Mouse (Mus musculus): ENCODE measurements around the gene Tfec.

The Tfec gene

DNA sequence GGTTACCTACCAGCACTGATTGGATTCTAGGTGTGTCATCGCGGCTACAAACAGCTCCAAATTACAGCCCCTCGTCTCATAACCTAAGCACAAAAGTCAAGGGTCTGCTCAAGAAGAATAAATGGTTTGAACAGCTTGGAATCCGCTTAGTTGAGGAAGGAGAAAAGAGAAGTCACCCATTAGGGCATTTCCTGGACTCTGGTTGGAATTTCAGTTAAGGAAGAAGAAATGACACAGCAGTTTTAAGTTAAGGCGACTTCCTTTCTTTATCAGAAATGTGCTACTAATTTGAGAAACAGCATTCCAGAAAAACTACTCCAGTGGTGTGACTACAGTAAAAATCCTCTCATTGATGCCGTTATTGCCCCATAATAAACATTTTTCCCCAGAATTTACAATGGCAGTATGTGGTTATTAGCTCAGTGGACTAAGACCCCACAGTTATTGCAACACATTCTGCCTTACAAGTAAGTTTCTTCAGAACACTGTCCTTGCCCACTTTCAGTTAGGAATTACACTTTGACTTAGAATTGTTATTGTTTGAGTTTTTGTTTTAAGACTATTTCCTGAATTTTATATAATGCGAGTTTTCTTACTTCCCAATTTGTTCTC is at the start of gene Tfec:
Tfec (minus strand) TSS at position 191 of the 612 bp plus-strand sequence.
- no peak for DNase-seq (ENCODE audit: low read depth, low spot score)

DNA sequence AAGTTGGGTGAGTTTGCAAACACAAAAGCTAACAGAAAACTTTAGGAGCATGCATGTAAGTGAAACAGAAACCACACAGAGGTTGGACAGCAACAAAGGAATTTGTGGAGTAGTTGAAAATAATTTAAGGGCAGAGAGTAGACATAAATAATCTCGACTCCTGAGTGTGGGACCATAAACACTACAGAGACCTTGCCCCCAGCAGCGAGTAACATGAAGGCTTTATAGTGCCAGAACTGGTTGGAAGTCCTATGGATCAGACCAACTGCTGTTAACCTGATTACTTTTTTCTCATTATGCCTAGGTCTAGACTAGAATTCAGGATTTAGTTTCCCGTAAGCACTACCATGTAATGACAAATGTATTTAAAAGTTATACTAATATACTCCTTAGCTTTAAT is 49.6 kb upstream of the Tfec start:
- DNase-seq (ENCODE audit: low read depth, low spot score), result no peak

DNA sequence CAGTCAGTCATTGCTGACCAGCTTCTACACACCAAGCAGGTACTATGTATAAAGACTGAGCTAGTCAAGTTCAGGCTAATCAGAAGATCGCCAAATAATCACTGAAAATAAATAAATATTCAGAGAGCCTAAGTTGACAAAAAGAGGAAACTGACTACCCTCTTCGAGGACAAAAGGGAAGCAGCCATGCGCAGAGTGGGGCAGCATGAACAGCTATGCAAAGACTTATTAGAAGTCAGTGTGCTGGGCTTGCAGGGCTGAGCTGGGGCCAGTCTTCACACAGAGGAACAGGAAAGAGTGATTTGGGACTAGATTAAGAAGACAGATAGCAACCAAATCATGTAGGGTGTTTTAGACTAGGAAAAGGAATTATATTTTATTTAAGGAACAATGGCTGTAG is 45.3 kb upstream of the Tfec start:
- no peak for DNase-seq (ENCODE audit: low read depth, low spot score)

DNA sequence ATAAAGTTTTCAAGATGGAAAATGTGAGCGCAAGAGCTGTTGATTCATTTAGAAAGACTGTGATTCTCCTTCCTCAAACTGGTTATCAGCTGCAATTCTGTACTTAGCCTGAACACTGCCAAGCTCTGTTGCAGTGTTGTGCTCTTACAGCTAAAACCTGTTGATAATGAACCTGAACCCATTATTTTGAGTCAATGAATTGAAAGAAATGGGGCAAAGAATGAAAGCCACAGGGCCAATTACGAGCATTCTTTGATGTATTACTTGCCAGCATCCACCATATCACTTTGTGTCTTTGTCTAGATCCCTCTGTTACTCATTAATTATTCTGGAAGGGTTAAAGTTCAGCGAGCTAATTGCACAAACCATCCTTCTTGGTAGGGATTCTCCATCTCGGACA is 44.2 kb upstream of the Tfec start:
- no peak for DNase-seq (ENCODE audit: low read depth, low spot score)

DNA sequence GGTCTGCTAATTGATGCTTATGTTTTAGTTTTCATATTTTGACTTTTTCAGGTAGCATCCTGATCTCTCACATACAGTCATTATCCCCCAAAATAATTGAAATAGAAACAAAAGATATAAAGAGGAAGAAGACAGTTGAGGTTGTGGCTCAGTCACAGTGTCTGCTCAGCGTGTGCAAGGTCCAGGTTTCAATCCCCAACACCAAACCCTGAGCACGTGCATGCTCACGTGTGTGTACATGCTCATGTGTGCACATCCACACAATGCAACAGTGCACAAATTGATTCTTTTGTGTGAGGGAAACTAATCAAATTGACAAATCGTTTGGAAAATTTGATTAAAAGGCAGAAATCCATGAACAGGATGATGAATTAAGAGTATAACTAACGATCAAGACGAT is 32.8 kb upstream of the Tfec start:
- no peak for DNase-seq (ENCODE audit: low read depth, low spot score)

DNA sequence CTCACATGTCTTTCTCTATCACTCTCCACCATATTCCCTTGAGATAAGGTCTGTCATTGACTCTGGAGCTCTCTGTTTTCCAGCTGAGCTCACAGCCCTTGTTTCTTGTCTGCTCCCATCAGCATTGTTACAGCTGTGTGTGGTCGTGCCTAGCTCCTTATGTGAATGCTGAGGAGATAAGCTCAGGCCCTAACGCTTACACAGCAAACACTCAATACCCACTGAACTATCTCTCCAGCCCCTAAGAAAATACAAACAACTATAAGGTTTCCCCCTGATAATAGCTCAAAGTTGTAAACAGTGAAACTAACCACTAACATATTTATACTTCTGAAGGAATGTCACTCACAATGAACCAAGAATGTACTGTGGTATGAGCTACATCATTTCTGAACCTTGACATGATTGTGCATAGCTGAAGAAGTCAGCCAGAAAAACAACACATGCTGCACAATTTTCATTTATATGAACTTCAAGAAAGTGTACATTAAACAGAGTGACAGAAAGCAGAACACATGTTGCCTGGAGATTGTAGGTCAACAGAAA is 21.9 kb upstream of the Tfec start:
- no peak for DNase-seq (ENCODE audit: low read depth, low spot score)

DNA sequence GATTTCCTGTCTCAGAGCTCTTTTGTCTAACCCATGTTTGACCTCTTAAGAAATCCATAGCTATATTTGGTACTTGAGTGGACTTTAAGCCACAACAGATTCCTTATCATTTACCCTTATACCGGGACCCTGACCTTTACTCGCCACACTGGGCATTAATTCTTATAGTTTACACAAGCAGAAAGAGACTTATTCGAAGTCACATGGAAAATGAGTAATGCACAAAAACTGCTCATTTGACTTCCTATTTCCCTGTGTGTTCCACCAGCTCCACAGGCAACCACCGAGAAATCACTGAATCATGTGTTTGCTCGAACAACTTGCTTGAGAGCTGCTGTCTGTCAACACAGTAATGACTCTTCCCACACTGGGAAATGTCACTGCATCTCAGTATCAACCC is 6.4 kb downstream of the Tfec start:
- DNase-seq (ENCODE audit: low read depth, low spot score), result no peak

DNA sequence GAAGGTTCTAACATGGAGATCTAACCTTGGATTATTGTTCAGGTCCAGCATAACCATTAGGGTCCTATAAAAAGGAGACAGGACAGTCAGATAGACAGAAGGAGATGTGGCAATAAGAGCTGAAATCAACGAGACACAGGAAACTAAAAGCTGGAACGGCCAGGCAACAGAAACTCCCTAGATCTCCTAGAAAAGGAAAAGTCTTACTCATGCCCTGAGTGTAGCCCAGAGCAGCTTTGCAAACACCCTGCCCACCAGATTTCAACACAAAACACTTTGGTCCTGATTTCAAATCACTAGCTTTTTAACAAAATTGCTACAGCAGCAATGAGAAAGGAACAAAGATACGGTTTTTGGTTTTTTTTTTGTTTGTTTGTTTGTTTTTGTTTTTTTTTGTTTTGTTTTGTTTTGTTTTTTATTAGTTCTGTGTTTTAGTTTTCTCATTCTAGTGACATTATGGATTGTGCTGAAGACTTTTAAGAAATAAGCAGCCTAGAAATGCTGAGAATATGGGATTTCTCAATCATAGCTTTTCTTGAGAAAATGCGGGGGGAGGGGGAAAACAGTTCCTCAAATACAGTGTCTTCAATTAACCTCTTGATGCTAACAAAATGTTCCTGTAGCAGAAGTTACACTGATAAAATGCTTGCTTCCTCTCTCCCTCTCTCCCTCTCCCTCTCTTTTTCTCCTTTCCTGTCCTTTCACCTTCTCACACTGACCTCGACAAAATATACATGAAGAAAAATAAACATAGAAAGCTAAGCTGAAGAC is 14.5 kb downstream of the Tfec start:
- no peak for DNase-seq (ENCODE audit: low read depth, low spot score)

DNA sequence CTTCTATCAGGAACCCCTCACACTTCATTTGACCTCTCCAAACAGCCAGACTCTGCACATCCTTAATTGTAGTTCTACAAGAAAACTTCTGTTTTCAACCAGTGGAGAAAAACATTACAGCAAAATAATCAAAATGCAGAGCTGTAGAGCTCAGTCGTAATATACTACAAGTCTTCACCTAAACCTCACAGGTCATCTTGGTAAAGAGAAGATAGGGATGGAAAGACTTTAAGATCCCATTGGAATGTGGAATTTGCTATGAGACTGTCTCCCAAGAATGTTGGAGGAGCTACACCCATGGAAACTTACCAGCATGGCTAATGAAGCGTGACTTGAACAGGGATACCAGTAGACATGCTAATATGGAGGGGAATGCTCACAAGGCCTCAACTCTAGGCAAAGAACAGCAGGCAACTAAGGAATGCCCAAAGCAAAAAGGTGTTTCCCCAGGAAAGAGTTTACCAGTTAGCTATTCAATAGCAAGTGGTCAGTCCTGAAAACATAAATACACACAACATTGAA is 24.2 kb downstream of the Tfec start:
- no peak for DNase-seq (ENCODE audit: low read depth, low spot score)

DNA sequence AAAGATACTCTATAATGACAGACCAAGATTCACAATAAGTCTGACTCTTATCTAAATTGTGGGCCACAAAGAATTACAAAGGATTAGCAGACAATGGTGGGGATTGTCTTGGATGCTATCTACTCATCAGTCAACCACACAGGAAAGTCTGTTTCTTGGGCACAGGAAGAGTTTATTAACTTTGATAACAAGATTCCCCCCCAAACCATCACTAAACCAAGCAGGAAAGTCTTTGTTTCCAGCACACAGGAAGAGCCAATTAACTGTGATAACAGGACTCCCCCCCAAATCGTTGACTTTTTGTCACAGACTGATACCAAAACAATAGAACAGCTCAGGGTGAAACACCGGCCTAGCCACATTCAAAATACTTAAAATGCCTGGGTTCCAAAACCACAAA is 28.2 kb downstream of the Tfec start:
- DNase-seq (ENCODE audit: low read depth, low spot score), result no peak

DNA sequence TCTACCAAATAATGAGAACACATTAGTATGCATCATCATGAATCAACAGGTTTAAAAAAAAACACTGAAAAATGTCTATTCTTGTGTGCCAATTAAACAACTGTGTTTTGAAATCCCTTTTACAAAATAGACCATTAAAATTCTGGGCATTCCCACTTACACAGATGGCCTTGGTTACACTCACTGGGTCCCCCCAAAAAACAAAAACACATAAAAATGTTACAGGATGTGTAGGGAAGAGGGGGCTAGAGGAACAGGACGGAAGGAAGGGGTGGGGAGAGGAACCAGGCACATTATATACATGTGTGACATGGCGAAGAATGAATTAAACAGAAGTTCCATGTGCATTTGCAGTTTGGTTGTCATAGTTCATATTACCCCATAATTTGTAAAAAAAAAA is 29.9 kb downstream of the Tfec start:
- DNase-seq (ENCODE audit: low read depth, low spot score), result no peak

DNA sequence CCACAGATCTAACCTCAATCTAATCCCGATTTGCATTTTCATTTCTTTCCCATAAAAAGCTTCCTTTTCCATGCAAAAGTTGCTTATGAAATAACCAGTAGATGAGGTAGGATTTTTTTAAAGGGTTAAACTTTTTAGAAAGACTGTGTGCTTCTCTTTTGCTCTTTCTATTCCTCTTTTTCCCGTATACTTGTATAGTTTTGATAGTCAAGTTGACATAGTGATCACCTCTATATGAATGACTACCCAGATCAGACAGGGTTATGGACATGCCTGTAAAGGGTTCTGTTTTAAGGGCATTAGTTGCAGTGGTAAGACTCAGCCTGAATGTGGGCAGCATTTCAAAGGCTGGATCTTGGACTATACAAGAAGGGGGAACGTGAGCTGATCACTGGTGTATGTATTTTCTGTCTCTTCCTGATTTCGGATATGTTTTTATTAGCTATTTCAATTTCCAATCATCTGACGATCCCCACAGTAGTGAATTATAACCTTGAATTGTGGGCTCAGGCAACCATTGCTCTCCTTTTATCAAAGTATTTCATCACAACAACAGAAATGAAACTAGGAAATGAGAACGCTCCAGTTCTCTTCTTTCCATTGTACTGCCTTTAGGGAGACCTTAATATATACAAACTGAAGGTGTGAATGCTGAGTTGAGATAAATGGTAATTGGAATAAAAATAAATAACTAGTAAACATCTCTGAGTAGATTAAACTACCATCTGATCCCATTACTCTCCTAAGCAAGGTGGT is 35.3 kb downstream of the Tfec start:
- no peak for DNase-seq (ENCODE audit: low read depth, low spot score)

DNA sequence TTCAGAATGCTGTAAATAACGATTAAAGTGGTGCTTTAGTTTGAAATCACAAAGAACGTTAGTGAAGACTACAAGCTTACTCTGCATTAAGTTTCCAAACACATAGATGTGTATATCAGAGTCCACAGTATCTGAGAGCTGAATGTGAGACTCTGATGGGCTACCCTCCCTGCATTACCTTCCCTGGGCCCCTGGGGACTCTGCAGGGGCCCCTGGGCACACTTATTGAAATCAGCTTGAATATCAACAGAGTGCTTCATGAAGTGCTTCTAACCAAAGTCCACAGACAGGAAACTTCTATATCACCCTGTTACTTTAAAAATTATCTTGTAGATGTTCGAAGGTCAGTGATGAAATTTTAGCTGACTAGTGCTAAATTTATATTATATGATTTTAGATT is 36.2 kb downstream of the Tfec start:
- no peak for DNase-seq (ENCODE audit: low read depth, low spot score)

DNA sequence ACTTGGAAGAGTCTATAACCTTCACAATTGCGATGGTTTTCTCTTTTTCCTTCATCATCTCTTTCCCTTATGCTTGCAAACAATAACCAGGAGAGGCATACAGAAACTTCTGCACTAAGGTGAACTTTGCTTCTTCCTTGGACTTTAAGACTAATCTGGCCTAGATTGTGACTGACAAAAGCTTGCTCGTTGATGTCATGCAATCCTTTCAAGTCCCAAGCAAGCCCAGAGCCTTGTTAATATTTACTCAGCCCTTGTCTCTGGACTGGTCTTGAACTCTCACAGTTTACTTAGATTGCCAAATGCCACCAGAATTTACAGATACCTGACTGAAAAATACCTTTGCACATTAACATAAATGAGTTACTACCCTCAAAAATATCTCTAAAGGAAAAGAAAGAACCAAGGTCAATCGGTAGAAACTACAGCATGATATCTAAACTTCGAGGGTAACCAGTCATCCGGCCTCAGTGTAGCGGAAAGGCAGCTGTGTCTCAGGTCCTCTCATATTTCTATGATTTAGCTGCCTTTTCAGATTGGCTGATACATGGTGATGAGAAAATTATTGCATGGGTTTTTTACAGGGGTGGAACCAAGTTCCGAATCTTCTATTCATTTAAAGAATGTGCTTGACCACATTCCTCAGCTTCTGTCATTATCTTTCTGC is 42.2 kb downstream of the Tfec start:
- DNase-seq (ENCODE audit: low read depth, low spot score), result no peak

DNA sequence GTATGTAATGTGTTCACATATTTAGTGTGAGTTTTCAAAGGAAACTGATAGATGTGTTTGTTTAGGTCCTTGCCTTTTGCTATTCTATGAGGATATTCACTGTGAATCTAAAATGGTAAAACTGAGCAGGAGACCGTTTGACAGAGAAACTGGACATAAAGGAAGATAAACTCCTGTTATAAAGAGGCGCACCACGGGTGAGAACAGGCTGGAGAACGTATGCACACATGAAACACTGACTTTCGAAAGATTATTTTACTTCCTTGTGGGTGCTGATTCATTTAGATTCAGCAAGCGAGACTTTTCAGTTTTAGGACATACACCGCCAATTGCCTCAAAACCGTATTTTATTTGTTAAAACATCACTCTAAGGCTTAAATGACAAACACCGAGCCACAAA is 43.3 kb downstream of the Tfec start:
- no peak for DNase-seq (ENCODE audit: low read depth, low spot score)

DNA sequence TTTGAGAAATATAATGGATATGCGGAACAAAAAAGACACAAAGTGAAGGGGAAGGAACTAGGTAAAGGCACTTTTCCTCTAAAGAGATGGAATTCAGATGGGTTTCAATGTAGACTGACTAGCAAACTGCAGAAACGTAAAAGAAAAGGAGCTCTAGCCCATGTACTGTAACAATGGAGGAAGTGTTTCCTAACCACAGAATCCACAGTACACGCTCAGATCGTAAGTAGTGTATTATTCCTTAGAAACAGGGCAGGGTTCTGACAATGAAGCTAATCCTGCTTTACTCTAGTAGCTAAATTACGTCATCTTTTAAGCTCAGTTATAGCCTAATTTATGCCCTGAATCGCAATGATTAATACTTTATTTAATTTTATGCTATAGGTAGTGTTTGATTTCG is 51.7 kb downstream of the Tfec start:
- no peak for DNase-seq (ENCODE audit: low read depth, low spot score)

DNA sequence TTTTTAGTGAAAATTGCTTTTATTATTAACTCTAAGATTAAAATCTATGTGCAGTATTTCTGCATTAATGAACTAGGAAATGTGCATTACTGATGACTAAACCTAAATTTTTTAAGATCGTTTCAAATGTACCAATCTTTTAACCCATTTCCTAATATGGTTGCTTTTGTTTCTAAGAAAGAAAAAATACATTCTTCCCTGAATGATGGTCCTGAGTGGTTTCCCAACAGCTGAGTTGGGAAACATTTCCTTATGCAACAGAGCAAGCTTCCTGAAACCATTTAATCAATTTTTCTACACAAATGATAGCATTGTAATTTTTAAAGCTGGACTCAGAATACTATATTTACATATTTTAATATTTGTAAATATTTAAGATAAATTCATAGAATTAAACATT is 62.6 kb downstream of the Tfec start:
- no peak for DNase-seq (ENCODE audit: low read depth, low spot score)

DNA sequence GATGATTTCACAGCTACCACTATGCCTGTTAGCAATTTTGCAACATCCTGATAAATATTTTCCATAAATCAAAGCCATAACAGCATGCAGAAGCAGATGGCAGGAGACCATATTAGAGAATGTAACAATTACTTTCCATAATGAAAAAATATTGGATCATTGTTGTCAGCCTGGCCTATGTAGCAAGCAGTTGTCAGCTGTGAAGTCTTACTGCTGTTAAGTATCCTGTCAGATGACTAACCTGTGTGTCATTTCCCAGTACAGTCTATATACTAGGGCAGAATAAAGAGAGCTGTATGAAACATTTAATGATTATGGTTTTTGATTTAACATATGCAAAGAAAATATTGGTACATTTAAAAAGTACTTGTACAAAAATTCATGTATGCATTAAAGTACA is 69.9 kb downstream of the Tfec start:
- no peak for DNase-seq (ENCODE audit: low read depth, low spot score)

DNA sequence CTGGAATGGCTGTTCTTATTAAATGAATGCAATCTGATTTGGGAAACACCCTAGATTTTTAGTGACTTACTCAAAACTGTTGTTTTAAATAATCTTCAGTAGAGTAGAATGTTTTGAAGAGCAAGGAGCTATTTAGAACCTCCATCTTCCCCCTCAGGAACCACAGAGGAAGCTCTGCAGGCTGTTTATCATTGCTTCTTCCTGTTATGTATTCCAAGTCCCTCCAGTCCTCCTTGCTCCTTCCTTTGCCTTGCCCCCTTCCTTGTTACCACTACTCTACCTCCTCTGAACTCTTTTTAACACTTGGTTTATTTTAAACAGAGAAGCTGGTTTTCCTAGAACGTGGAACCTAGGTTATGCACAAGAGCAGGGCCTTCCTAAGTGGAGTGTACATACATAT is 76.3 kb downstream of the Tfec start:
- DNase-seq (ENCODE audit: low read depth, low spot score), result no peak

DNA sequence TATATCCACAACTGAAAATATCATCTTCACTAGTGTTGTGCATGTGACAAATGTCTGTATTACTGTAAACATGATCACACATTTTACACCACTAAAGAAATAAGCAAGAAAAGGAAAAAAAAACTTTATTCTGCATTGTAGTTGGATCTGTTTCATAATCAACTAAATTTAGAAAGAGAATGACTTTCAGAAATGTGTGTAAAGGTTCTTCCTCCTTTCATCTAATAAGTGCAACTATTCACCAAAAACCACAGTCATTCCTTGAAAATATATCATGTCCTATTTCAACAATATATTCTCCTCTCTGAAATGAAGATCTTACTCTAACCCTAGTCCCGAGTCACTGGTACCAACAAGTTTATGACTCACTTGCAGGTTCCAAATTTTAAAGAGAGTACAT is 91.9 kb downstream of the Tfec start:
- DNase-seq (ENCODE audit: low read depth, low spot score), result no peak

DNA sequence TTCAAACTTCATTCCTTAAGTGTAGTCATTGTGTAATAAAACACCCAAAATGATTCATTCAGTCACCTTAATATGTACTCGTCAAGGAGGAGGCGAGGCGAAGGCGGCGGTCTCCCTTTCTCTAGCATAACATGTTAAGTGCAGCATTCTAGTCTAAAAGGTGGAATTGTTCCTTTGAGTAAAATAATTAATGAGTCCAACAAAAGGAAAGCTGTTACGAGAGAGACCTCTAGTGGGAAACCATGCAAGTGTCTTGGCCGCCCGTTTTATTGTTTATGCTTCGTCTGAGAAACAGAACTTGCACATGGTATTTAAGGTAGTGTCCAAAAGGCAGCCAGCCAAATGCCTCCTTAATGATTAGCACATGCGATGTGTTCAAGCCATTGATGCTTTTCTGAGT is 100.6 kb downstream of the Tfec start:
- peak; percentile 23 for DNase-seq (ENCODE audit: low read depth, low spot score)

DNA sequence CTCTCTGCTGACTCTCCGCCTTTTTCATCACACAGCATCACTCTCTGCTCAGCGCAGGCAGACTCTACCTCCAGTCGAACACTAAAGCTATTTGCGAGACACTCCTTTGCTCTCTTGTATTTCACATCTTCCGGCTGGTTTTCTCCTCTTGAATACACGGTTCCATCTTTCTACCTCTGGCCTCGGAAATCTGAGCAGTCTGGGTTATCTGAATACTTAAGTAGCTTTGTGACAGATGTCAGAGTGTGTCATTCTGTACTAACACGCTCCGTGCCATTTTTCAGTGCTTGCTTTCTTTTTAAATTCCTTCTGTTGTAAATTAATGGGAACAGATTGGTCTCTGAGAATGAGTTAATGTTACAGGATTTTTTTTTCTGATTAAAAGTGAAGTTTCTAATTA is 101.3 kb downstream of the Tfec start:
- DNase-seq (ENCODE audit: low read depth, low spot score), result no peak
